Mouse (Mus musculus) mouse trophoblast stem cell (cell line): Measurements from ENCODE around the gene Scrt2.

Experiments
- in situ Hi-C, 2 experiments: fragments of 300-500 bp; cut with MseI, MboI; formaldehyde crosslinking; loops; 2 replicates in 1 of 2; 3 replicates in 1 of 2; pipeline ENCODE4 v1.15.1; 2025

Gene Scrt2

GRCm38 (mm10) chr2:152081641-152082448 is 516 bp downstream of the Scrt2 start:
- in situ Hi-C loops = no loop called here

GRCm38 (mm10) chr2:152082456-152083285 is 1.3 kb downstream of the Scrt2 start:
- in situ Hi-C loops = no loop called here

GRCm38 (mm10) chr2:152083411-152083810 is 2.1 kb downstream of the Scrt2 start:
- in situ Hi-C loops = no loop called here

- in situ Hi-C loops = no loop called here
These were observed 3.0 kb downstream of the Scrt2 start for GRCm38 (mm10) chr2:152084298-152084697.

- in situ Hi-C loops = no loop called here
These were observed 4.1 kb downstream of the Scrt2 start for GRCm38 (mm10) chr2:152085414-152085813.

GRCm38 (mm10) chr2:152086451-152086850 is 5.1 kb downstream of the Scrt2 start:
- in situ Hi-C loops = no loop called here

GRCm38 (mm10) chr2:152087111-152087510 is 5.8 kb downstream of the Scrt2 start:
- in situ Hi-C loops = no loop called here

- in situ Hi-C loops = no loop called here
These were observed 7.7 kb downstream of the Scrt2 start for GRCm38 (mm10) chr2:152089078-152089477.

GRCm38 (mm10) chr2:152089581-152089980 is 8.3 kb downstream of the Scrt2 start:
- in situ Hi-C loops = no loop called here

GRCm38 (mm10) chr2:152090486-152090885 is 9.2 kb downstream of the Scrt2 start:
- in situ Hi-C loops = no loop called here

- in situ Hi-C loops = no loop called here
These were observed 10.2 kb downstream of the Scrt2 start for GRCm38 (mm10) chr2:152091342-152092056.

GRCm38 (mm10) chr2:152092927-152093326 is 11.6 kb downstream of the Scrt2 start:
- in situ Hi-C loops = no loop called here

GRCm38 (mm10) chr2:152093356-152093792 is 12.0 kb downstream of the Scrt2 start:
- in situ Hi-C loops = no loop called here

GRCm38 (mm10) chr2:152094856-152095545 is 13.7 kb downstream of the Scrt2 start:
- in situ Hi-C loops = no loop called here

- in situ Hi-C loops = no loop called here
These were observed 15.6 kb downstream of the Scrt2 start for GRCm38 (mm10) chr2:152096922-152097321.

- in situ Hi-C loops = no loop called here
These were observed 16.6 kb downstream of the Scrt2 start for GRCm38 (mm10) chr2:152097916-152098315.

- in situ Hi-C loops = no loop called here
These were observed 18.2 kb downstream of the Scrt2 start for GRCm38 (mm10) chr2:152099538-152099937.

GRCm38 (mm10) chr2:152101761-152102160 is 20.4 kb downstream of the Scrt2 start:
- in situ Hi-C loops = no loop called here

- in situ Hi-C loops = no loop called here
These were observed 21.0 kb downstream of the Scrt2 start for GRCm38 (mm10) chr2:152102369-152102768.

GRCm38 (mm10) chr2:152104711-152105317 is 23.5 kb downstream of the Scrt2 start:
- in situ Hi-C loops = no loop called here
